Mouse (Mus musculus) small intestine, adult 2 months (tissue): ENCODE measurements around the gene Map6.

ENCODE experiments used
- CTCF ChIP-seq: fragments of 200-500 bp; IDR thresholded peaks from 2 replicates; pipeline ENCODE4 v1.5.1; 2012; ENCODE audit warnings: low read depth, mild to moderate bottlenecking, control low read depth, inconsistent platforms, low read length, moderate library complexity, mixed read lengths; ENCODE audit not compliant: insufficient replicate concordance, insufficient read length; ENCODE audit errors: extremely low read depth
- POLR2A ChIP-seq: fragments of 200-500 bp; IDR thresholded peaks from 2 replicates; pipeline ENCODE4 v1.6.1; 2012; ENCODE audit warnings: low read depth, mild to moderate bottlenecking, control low read depth, inconsistent platforms, low read length, moderate library complexity

GRCm38 (mm10) chr7:99279586-99279985, 12.3 kb downstream of the Map6 start:
- TF ChIP-seq CTCF (no peak), POLR2A (no peak)
